Mouse (Mus musculus) liver, embryonic 12.5 days (tissue): ENCODE measurements at regions not wholly inside any gene's neighbourhood (a gene's known extent, or its start where the extent isn't known, plus 50 kb on each side); places are given as distances from the start of the nearest gene placed in this dataset.

Experiments
- ATAC-seq: fragments of 200-750 bp; cut with Nextera tagmentation; 2 replicates; pipeline ENCODE4 v1.8.0; 2017; ENCODE audit warnings: moderate number of reproducible peaks, mild to moderate bottlenecking, moderate library complexity
- H3K27ac ChIP-seq: fragments of 300-500 bp; sonication (generic); 2 replicates; pipeline ENCODE4 v1.5.1; 2016; ENCODE audit warnings: mild to moderate bottlenecking
- H3K27me3 ChIP-seq: fragments of 300-500 bp; sonication (generic); replicated peaks from 2 replicates; pipeline ENCODE4 v1.6.1; 2016; ENCODE audit warnings: mild to moderate bottlenecking, moderate library complexity
- H3K36me3 ChIP-seq: fragments of 300-500 bp; sonication (generic); 2 replicates; pipeline ENCODE4 v1.6.1; 2016; ENCODE audit warnings: mild to moderate bottlenecking, moderate library complexity
- H3K4me1 ChIP-seq: fragments of 300-500 bp; sonication (generic); 2 replicates; pipeline ENCODE4 v1.6.1; 2016
- H3K4me2 ChIP-seq: fragments of 300-500 bp; sonication (generic); 2 replicates; pipeline ENCODE4 v1.6.1; 2016; ENCODE audit warnings: mild to moderate bottlenecking, moderate library complexity
- H3K4me3 ChIP-seq: fragments of 300-500 bp; sonication (generic); 2 replicates; pipeline ENCODE4 v1.5.1; 2016; ENCODE audit warnings: mild to moderate bottlenecking, moderate library complexity
- H3K9ac ChIP-seq: fragments of 300-500 bp; sonication (generic); 2 replicates; pipeline ENCODE4 v1.6.1; 2016; ENCODE audit warnings: mild to moderate bottlenecking, moderate library complexity
- H3K9me3 ChIP-seq: fragments of 300-500 bp; sonication (generic); replicated peaks from 2 replicates; pipeline ENCODE4 v1.6.1; 2016; ENCODE audit warnings: mild to moderate bottlenecking, moderate library complexity
- WGBS: fragments of 180-500 bp; shearing (Covaris S2); methylation state at CpG from one replicate; pipeline ENCODE4 v1.1.7; 2016; ENCODE audit not compliant: insufficient replicate concordance; 5-methylcytosine and 5-hydroxymethylcytosine counted together

DNA sequence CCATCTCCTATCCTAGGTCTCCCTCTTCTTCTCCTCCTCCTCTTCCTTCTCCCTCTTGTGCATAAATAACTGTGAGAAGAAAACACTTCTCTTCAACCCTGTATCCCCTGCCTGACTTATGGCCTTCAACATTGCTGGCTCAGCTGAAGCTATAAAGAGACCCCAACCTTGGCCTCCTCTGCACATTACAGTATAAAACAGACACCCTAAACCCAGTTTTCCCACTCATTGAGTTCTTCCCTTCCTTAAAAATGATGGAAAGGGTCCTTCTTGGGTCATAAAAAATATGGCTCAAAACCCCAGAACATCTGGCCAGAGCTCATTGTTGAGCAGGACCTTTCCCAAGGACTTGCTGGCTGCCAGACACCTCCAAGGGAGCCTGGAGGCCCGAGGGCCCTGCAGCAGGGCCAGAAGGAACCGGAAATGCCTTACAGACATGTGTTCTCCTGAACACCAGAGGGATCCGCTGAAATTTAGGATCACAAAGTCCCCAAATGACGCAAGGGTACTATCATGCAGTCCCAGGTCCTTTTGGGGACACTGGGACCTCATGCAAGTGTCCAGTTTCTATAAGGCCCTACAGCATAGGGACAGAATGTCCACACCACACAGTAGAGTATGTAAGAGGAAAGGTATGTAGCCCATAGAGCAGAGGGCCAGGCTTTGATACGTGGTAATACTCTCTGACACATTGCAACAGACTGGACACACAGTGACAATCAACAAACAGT lies 109.9 kb upstream of the Gm14444 start:
- WGBS = 52% methylated on average over 5 of the region's 5 CpGs
- no peak overlapping the region for H3K27ac ChIP-seq

DNA sequence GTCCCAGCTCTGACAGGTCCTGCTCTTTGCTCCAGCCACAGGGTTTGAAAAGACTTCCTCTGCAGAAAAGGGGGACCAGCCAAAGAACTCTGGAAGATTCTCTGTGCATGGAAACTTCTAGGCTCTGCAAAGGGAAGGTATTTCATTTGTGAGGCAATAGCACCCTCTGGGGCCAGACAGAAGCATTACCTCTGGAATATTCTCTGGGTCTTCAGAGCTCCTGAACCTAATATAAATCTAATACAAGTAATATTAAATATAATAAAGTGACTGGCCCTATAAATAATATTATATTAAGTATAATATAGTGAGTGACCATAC lies 109.4 kb upstream of the Gm14444 start:
- Histone ChIP-seq H3K27ac (no peak overlapping the region), H3K9me3 (no peaks in the 10 kb centered on the region), H3K27me3 (no peaks in the 10 kb centered on the region), H3K4me3 (no peak overlapping the region), H3K4me2 (no peak overlapping the region), H3K9ac (no peak overlapping the region), H3K4me1 (no peaks in the 10 kb centered on the region), H3K36me3 (no peaks in the 10 kb centered on the region)
- ATAC-seq = no peak

More for the DNA sequence above, 109.9 kb upstream of the Gm14444 start:
- no peak overlapping the region for H3K9ac ChIP-seq
- H3K4me3 ChIP-seq = no peak overlapping the region
- H3K9me3 ChIP-seq = no peaks in the 10 kb centered on the region
- no peaks in the 10 kb centered on the region for H3K36me3 ChIP-seq
- H3K4me2 ChIP-seq = no peak overlapping the region
- no peaks in the 10 kb centered on the region for H3K4me1 ChIP-seq
- ATAC-seq = no peak
- no peaks in the 10 kb centered on the region for H3K27me3 ChIP-seq

DNA sequence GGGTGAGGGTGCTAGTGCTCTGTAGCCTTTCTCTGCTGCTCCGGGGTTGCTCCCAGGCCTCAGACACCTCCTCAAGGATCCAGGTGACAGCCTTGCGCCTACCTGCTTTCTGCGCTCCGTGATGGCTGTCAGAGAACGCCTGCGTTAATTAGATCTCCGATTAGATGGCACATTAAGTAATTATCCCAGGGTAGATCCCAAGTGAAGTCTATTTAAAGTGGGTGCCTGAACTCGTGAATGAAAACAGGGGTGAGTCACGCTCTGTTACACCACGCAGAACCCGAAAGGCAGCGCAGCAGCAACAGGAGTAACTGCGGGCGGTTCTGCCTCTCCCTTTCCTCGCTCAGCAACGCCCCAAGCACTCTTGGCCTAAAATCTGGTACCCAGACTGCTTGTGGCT lies 108.2 kb upstream of the Gm14444 start:
- no peak overlapping the region for H3K4me2 ChIP-seq
- H3K27ac ChIP-seq = no peak overlapping the region
- no peaks in the 10 kb centered on the region for H3K36me3 ChIP-seq
- H3K27me3 ChIP-seq = no peaks in the 10 kb centered on the region
- no peak overlapping the region for H3K4me3 ChIP-seq
- no peak for ATAC-seq
- no peak overlapping the region for H3K9ac ChIP-seq
- H3K9me3 ChIP-seq = no peaks in the 10 kb centered on the region
- no peaks in the 10 kb centered on the region for H3K4me1 ChIP-seq
- WGBS = 74% methylated on average over 16 of the region's 16 CpGs

DNA sequence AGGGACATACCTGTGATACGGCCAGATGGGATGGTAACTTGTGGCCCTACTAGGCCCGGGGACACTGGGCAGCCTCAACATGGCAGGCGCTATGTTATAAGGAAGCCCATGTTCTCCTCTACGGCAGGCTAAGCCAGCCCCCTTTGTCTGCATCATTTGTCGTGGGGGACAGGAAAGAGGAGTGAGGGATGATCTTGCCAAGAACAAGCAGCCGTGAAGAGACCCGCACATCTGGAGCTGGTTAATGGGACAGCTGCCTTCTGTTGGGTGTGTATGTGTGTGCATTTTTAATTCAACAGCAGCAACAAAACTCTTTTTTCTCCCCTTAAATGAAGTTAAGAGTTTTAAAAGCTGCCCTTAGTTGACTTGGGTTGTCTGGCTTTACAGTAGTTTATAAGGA lies 106.4 kb upstream of the Gm14444 start:
- no peak for ATAC-seq
- H3K27ac ChIP-seq = no peak overlapping the region
- 66% methylated on average over 7 of the region's 7 CpGs for WGBS
- H3K36me3 ChIP-seq = no peaks in the 10 kb centered on the region
- no peak overlapping the region for H3K4me3 ChIP-seq
- H3K9me3 ChIP-seq = no peaks in the 10 kb centered on the region
- no peak overlapping the region for H3K9ac ChIP-seq
- no peaks in the 10 kb centered on the region for H3K4me1 ChIP-seq
- no peak overlapping the region for H3K4me2 ChIP-seq
- no peaks in the 10 kb centered on the region for H3K27me3 ChIP-seq

DNA sequence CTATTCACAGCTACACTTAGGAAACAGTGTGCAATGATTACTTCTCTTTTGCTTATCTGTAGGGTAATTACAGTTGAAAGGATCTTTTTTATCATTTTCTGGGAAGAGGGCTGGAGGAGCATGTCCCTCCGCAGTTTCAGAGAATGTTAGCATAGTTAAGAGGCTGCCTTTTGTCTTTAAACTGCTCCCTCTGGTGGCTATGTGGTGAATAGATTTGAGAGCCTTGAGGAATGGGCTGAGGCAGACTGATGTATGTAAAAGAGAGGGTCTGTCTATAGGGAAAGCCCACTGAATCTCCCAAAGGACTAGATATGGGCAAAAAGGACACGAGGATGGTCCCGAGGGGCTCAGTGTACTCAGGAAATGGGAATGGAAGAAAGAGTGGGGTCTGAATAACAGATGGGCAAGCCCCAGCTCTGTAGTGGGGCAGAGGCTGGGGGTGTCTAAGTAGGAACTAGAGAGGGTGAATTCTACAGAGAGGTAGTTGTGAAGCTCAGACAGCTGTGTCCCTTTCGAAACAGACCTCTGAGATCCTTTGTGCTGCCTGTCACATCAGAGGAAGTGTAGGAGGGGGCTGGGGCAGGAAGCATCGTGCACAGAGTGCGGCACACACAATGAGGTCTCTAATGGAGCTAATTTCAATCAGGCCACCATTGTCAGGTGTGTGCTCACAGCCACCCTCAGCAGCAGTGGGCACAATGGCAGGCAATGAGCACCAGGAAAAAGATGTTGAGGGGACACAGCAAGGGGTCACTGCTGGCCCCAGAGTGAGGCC lies 104.0 kb upstream of the Gm14444 start:
- Histone ChIP-seq H3K27ac (no peak overlapping the region), H3K36me3 (no peaks in the 10 kb centered on the region), H3K4me1 (no peaks in the 10 kb centered on the region), H3K9me3 (no peaks in the 10 kb centered on the region), H3K4me2 (no peak overlapping the region), H3K9ac (no peak overlapping the region), H3K4me3 (no peak overlapping the region), H3K27me3 (no peaks in the 10 kb centered on the region)
- ATAC-seq = no peak
- WGBS = 41% methylated on average over 6 of the region's 6 CpGs

DNA sequence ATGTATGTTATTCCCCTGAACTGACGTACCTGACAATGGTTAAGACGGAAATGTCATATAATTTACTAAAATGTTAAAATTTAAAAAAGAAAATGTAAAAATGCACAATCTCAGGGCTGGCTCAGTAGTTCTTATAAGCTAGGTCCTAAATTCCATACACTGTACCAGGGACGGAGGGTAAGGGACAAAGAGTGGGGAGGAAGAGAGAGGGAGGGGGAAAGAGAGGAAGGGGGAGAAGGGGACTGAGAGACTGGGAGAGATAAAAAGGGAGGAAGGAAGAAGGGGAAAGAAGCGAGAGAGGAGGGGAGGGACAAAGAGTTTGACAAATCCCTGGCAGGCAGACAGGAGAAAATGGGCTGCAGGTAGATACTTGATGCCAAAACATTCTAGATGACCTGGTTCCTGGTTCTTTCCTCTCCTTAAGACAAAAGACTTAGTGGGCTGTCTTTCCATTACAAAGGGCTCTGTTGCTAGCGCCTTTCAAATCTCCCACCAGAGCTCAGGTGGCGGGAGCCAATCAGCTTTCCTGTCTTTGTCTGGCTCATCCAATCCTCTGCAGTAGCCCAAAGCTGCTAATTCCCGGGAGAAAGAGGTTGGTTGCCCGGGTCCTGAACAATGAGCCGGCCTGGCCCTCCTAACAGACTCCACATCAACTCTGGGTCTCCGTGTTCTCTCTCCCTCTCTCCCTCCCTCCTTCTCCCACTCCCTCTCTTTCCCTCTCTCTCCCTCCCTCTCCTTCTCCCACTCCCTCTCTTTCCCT lies 92.7 kb upstream of the Gm14444 start:
- no peak overlapping the region for H3K4me3 ChIP-seq
- 13% methylated on average over 10 of the region's 10 CpGs for WGBS

DNA sequence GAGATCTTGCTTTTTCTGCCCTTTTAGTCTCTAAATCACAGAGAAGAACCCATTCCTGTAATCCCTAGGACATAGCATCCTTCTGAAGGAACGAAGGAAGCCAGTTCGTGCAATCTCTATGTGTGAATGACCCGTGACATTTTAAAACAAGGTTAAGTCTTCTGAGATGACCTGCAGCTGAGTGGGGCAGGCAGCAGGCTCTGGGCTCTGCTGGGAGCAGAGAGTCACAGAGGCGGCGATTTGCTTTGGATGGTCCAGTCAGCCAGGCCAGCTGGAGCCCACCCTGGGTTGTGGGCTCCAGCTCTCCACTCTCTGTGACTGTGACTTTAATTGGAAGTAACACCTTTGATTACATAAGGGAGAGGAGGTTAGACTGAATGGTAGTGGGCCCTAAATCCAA lies 92.1 kb upstream of the Gm14444 start:
- H3K4me3 ChIP-seq = no peak overlapping the region
- 34% methylated on average over 5 of the region's 5 CpGs for WGBS
- no peak for ATAC-seq
- no peaks in the 10 kb centered on the region for H3K9me3 ChIP-seq
- H3K4me2 ChIP-seq = no peak overlapping the region
- H3K4me1 ChIP-seq = no peaks in the 10 kb centered on the region
- H3K27me3 ChIP-seq = no peaks in the 10 kb centered on the region
- no peaks in the 10 kb centered on the region for H3K36me3 ChIP-seq
- H3K9ac ChIP-seq = no peak overlapping the region
- H3K27ac ChIP-seq = no peak overlapping the region

More for the DNA sequence above, 92.7 kb upstream of the Gm14444 start:
- H3K4me2 ChIP-seq = no peak overlapping the region
- no peak overlapping the region for H3K27ac ChIP-seq
- ATAC-seq = no peak
- no peak overlapping the region for H3K9ac ChIP-seq
- no peaks in the 10 kb centered on the region for H3K4me1 ChIP-seq
- H3K36me3 ChIP-seq = no peaks in the 10 kb centered on the region
- H3K27me3 ChIP-seq = no peaks in the 10 kb centered on the region
- H3K9me3 ChIP-seq = no peaks in the 10 kb centered on the region

DNA sequence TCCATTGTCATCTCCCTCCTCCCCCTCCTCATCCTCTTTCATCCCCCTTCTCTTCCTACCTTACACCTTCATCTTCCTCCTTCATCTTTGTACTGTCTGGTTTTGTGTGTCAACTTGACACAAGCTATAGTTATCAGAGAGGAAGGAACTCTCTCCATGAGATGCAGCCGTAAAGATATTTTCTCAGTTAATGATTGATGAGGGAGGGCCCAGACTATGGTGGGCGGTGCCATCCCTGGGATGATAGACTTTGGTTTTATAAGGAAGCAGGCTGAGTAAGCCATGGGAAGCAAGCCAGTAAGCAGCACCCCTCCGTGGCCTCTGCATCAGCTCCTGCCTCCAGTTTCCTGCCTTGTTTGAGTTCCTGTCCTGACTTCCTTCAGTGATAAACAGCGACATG lies 87.8 kb upstream of the Gm14444 start:
- 28% methylated on average over 4 of the region's 4 CpGs for WGBS

DNA sequence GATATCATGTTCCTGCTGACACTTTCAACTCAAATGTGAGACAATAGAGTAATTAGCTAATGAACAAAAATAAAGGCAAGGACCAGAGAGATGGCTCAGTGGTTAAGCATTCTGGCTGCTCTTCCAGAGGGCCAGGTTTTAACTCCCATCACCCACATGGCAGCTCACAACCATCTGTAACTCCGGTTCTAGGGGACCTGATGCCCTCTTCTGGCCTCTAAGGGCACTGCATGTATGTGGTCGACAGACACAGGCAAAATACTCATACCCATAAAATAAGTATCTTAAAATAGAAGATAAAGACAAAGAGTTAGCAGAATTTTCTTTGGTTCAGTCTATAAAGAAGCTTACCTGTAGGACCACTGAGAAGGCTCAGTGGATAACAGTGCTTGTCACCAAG lies 80.3 kb upstream of the Gm14444 start:
- no peak for ATAC-seq
- Histone ChIP-seq H3K9ac (no peak overlapping the region), H3K36me3 (no peaks in the 10 kb centered on the region), H3K4me2 (no peak overlapping the region), H3K27ac (no peak overlapping the region), H3K27me3 (no peaks in the 10 kb centered on the region), H3K4me1 (no peaks in the 10 kb centered on the region), H3K4me3 (no peak overlapping the region), H3K9me3 (no peaks in the 10 kb centered on the region)
- 31% methylated on average over 2 of the region's 2 CpGs for WGBS

More for the DNA sequence above, 87.8 kb upstream of the Gm14444 start:
- ATAC-seq = no peak
- H3K4me3 ChIP-seq = no peak overlapping the region
- H3K9ac ChIP-seq = no peak overlapping the region
- H3K27ac ChIP-seq = no peak overlapping the region
- no peaks in the 10 kb centered on the region for H3K27me3 ChIP-seq
- H3K36me3 ChIP-seq = no peaks in the 10 kb centered on the region
- no peaks in the 10 kb centered on the region for H3K9me3 ChIP-seq
- H3K4me1 ChIP-seq = no peaks in the 10 kb centered on the region
- H3K4me2 ChIP-seq = no peak overlapping the region

DNA sequence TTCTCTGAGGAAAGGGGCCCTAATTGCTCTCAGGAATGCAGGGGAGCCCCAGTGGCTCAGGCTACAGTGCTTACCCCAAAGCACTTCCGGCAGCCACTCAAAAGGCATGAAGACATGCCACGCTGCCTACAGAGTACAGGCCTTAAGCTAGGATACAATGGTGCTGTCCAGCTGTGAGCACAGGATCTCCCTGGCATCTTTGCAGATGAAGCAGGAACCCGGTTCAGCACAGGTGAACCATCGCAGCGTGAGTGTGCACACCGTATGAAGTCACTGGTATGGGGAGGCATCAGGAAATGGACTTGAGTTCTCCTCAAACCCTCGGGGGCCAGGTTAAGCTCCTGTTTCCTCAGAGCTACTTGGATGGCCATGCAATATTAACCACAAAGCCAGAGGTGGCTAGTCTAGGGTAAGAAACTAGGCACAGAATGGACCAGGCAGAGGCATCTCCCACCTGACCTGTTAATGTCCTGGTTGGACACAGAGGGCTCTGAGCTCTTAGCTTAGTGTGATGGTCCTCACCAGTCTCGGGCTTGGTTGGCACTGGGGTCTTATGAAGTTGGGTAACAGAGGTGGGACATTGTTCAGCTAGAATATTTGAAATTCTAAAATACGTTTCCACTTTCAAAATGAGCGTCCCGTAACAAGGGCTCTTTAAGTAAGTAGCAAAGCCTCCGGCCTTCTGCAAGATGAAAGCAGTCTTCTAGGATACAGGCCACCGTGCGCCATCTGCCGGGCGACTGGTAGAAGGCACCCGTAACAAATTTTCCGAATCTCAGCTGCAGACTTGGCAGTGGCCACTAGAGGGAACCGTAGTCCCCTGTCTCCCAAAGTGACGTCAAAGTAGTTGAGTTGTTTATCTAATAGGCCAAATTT lies 77.7 kb upstream of the Gm14444 start:
- ATAC-seq = peak; percentile 46; the same call in 1 of the 2 replicates
- WGBS = 33% methylated on average over 20 of the region's 20 CpGs

DNA sequence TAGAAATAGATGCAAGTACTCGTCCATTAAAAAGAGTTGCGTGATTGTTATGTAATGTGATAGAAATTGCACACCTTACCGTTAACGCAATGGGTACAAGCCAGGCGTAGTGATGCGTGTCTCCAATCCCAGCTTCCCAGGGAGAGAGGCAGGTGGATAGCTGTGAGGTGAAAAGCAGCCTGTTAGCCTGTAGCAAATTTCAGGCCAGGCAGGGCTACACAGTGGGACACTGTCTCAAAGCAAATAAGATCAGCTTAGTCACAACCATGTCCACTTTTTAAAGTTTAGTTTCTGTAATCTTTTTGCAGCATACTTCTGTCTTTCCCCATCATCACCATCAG lies 77.1 kb upstream of the Gm14444 start:
- H3K9me3 ChIP-seq = no peaks in the 10 kb centered on the region
- H3K36me3 ChIP-seq = no peaks in the 10 kb centered on the region
- no peak overlapping the region for H3K4me2 ChIP-seq
- H3K4me3 ChIP-seq = no peak overlapping the region
- WGBS = 25% methylated on average over 6 of the region's 6 CpGs
- no peak for ATAC-seq
- H3K27me3 ChIP-seq = no peaks in the 10 kb centered on the region
- no peak overlapping the region for H3K9ac ChIP-seq
- H3K27ac ChIP-seq = no peak overlapping the region
- H3K4me1 ChIP-seq = no peaks in the 10 kb centered on the region

More for the DNA sequence above, 77.7 kb upstream of the Gm14444 start:
- no peak overlapping the region for H3K4me2 ChIP-seq
- H3K36me3 ChIP-seq = no peaks in the 10 kb centered on the region
- no peaks in the 10 kb centered on the region for H3K27me3 ChIP-seq
- H3K4me1 ChIP-seq = no peaks in the 10 kb centered on the region
- H3K9ac ChIP-seq = no peak overlapping the region
- no peak overlapping the region for H3K27ac ChIP-seq
- H3K9me3 ChIP-seq = no peaks in the 10 kb centered on the region
- H3K4me3 ChIP-seq = no peak overlapping the region

DNA sequence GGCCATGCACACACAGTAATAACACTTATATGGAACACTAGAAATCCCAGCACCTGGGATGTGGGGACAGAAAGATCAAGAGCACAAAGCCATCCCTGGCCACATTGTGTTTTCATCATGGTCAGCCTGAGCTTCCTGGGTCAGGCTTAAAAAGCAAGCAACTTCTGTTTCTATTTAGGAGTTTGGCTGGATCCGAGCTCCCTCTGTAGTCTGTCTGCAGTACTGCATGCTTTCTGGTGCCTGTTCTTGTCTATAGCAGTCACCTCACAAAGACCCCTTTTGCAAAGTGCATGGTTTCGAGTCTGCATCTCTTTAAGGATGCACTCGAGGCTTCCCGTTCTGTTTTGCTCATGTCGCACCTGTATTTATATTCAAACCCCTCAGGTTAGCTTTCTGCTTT lies 73.4 kb upstream of the Gm14444 start:
- no peak for ATAC-seq

More for the DNA sequence above, 73.4 kb upstream of the Gm14444 start:
- Histone ChIP-seq H3K4me3 (no peak overlapping the region), H3K9me3 (no peaks in the 10 kb centered on the region), H3K27ac (no peak overlapping the region), H3K36me3 (no peaks in the 10 kb centered on the region), H3K4me2 (no peak overlapping the region), H3K27me3 (no peaks in the 10 kb centered on the region), H3K4me1 (no peaks in the 10 kb centered on the region), H3K9ac (no peak overlapping the region)
- WGBS = 41% methylated on average over 5 of the region's 5 CpGs
